Mouse (Mus musculus) embryonic fibroblast, embryonic 13.5 days (primary cell): ENCODE results near the gene Trpm5. TPM values are rescaled to one million over a fixed set of nuclear protein-coding genes. Genes with fewer than 3 reads are reported as not detected.

Experiments
- H3K27ac ChIP-seq: 2 replicates; pipeline ENCODE4 v1.5.1; 2012; ENCODE audit warnings: low read length, control low read depth, inconsistent platforms; ENCODE audit not compliant: insufficient read depth
- H3K4me1 ChIP-seq: 2 replicates; pipeline ENCODE4 v1.6.1; 2011; ENCODE audit warnings: low read length; ENCODE audit not compliant: control insufficient read depth, insufficient read depth
- H3K4me3 ChIP-seq: 2 replicates; pipeline ENCODE4 v1.5.1; 2011; ENCODE audit warnings: mild to moderate bottlenecking, control low read depth, low read length; ENCODE audit not compliant: insufficient read depth
- CTCF ChIP-seq: IDR thresholded peaks from 2 replicates; pipeline ENCODE4 v1.5.1; 2011; ENCODE audit warnings: mild to moderate bottlenecking, control low read depth, low read length, moderate library complexity, borderline replicate concordance; ENCODE audit not compliant: insufficient read depth
- POLR2A ChIP-seq: IDR thresholded peaks from 2 replicates; pipeline ENCODE4 v1.6.1; 2011; ENCODE audit warnings: low read depth, mild to moderate bottlenecking, control low read depth, low read length, moderate library complexity
- polyA plus RNA-seq: library from polyadenylated mRNA; stranded (reverse); fragments of >200 nt; gene quantifications from 2 replicates; pipeline ENCODE4 v1.2.4, GENCODE M21; 2011; ENCODE audit warnings: low read depth; ENCODE audit not compliant: missing spikeins, insufficient read length

Gene Trpm5
- polyA plus RNA-seq, 1 experiment: 0.47 TPM

DNA sequence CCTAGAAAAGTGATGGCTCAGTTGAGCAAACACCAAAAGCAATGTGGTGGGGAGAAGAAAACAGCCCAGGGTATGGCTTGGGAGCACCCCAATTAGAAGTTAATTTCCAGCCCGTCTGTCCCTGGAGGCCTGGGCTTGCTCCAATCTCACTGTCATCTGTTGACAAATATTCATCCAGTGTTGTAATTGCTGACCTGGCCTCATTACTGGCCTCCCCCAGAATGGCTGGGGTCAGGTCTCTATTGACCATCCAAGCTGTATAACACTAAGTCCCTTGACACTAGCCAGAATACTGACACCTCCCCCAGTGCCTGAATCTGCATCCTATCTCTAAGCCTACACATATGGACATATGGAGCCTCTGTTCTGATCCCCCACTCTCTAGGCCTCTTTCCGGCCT, 17.1 kb downstream of the Trpm5 start:
- no peak overlapping the region for H3K4me3 ChIP-seq
- no peak overlapping the region for H3K27ac ChIP-seq
- H3K4me1 ChIP-seq: no peaks in the 10 kb centered on the region
- no peak for TF ChIP-seq CTCF
- TF ChIP-seq POLR2A: no peak

GRCm38 (mm10) chr7:143075394-143075793, 19.0 kb downstream of the Trpm5 start:
- no peak overlapping the region for H3K4me3 ChIP-seq
- H3K4me1 ChIP-seq: peaks cover 4% of the 10 kb centered on the region
- H3K27ac ChIP-seq: no peak overlapping the region
- TF ChIP-seq CTCF: no peak
- TF ChIP-seq POLR2A: no peak

DNA sequence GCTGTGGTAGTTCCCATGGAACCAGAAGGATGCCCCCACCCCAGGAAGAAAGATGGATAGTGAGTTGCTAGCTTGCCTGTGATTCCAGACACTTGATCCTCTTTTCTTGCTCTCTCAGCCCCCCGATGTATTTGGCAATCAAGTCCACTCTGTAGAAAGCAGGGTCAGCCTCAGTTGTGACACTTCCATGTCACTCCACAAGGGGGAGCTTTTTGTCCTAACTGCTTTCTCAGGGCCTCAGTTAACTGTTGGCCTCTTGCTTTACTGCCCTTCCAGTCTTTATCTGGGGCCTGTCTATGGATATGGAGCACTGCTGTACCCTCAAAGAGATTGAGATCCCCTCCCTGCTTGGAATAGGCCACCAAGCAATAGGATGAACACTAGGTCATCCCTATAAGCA, 21.4 kb downstream of the Trpm5 start:
- peaks cover 7% of the 10 kb centered on the region for H3K4me1 ChIP-seq
- H3K27ac ChIP-seq: no peak overlapping the region
- no peak overlapping the region for H3K4me3 ChIP-seq
- TF ChIP-seq POLR2A (no peak), CTCF (no peak)

DNA sequence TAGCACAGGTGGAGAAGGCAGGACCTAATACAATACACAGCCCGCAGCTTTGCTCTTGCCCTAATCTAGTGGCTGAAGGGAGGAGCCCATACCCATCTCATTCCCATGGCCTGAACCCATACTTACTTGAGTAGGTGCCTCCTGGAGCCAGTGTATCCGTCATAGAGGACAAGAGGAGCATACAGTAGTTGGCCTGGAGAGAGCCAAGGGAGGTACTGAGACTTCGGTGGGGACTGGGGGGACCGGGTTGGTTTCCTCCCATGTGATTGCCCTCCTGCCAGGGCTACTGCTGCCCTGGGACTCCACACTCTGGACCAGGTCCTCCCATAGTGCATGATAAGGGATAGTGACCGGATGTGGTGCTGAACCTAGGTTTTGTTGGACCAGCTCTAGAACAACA, 21.8 kb downstream of the Trpm5 start:
- Histone ChIP-seq H3K4me1 (peaks cover 10% of the 10 kb centered on the region), H3K4me3 (no peak overlapping the region), H3K27ac (no peak overlapping the region)
- no peak for TF ChIP-seq CTCF
- TF ChIP-seq POLR2A: no peak

GRCm38 (mm10) chr7:143070506-143071070, 23.9 kb downstream of the Trpm5 start:
- no peak for TF ChIP-seq CTCF
- no peak for TF ChIP-seq POLR2A
- no peak overlapping the region for H3K27ac ChIP-seq
- peaks cover 10% of the 10 kb centered on the region for H3K4me1 ChIP-seq
- peak overlapping the region; percentile 80 for H3K4me3 ChIP-seq

DNA sequence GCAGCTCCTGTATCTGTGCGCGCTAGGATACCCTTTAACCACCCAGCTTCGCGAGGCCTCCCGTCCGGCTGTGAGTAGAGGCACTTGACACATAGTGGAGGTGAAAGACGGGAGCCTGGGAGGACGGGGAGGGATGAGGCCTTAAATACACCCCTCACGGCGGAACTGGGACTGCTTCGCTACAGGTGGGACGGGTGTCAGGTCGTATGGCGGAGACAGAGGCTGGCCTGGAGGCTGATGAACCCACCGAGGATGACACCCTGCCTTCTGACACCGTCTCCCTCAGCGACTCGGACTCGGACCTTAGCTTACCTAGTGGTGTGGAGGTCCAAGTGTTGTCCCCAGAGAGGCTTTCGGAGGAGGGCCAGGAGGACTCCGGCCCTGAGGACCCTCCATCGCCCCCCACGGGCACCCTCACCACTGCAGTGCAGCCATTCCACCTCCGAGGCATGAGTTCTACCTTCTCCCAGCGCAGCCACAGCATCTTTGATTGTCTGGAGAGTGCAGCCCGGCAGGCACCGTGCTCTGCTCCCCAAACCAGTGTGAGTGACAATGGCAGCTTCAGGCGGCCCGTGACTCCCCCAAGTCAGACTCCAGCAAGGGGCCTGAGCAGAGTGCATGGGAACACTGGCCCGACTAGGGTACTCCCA, 24.6 kb downstream of the Trpm5 start:
- no peak for TF ChIP-seq CTCF
- H3K4me1 ChIP-seq: peaks cover 10% of the 10 kb centered on the region
- peak overlapping the region; percentile 49 for H3K27ac ChIP-seq
- H3K4me3 ChIP-seq: peak overlapping the region; percentile 80

DNA sequence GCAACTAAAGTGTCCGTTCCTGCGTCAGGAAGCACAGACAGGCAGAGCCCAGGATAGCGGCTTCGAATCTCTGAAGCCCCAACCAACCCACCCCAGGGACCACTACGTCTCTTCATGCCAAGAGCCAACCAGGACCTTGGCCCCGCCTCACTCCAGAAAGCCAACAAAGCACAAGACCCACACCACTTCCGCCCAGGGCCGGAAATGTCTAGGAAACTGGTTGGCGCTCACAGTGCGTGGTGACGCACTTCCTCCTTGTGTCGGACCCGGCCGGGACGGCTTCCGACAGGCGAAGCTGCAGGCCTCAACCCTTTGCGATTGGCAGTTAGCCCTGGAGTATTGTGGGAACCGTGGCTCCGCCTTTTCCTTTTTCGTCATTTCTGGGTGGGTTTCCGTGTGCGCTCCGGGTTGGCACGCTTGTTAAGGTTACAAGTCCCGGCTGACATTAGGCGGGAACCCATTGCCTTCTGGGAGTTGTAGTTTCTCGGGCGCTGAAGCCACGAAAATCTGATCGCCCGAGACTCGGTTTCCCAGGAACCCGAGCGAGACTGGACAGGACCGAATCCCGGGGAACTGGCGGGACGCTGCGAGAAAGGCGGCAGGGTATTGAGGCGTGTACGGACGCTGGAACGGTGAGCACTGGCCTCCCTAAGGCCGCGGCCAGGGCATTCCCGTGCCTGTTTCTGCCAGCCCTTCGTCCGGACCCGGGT, 25.4 kb downstream of the Trpm5 start, which contains the start of gene Tssc4:
TSS of gene Tssc4 (plus strand) at position 368 of the 710 bp plus-strand sequence.
- Histone ChIP-seq H3K4me1 (peaks cover 10% of the 10 kb centered on the region), H3K4me3 (peak within 1 kb of the TSS; percentile 80), H3K27ac (peak within 1 kb of the TSS; percentile 60)
- no peak for TF ChIP-seq CTCF
- TF ChIP-seq POLR2A: peak; percentile 79

DNA sequence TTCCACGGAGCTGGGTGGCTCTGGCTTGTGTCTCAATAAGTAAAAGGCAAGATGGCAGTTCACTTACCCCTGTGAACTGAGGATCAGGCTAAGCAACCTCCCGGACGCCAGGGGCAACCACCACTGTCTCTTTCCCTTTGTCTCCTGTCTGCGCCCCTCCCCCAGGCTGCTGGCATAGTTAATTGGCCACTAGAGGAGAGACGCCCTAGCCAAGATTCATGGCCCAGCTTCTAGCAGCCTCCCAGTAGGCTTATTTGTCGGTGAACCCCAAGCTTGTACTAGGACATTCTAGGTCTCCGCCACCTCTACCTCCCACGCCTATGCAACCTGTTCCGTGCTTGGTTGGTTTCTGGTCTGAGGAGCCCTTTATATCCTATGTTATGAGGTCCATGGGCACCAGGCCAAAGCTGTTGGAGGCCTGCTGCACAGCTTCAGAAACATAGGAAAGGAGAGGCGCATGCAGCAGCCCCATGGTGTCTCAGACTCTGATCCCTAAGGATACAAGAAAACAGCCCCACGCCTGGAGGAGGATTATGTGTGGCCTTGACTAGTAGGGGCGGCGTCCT, 26.0 kb downstream of the Trpm5 start:
- H3K27ac ChIP-seq: peak overlapping the region; percentile 60
- TF ChIP-seq CTCF (no peak), POLR2A (no peak)
- peaks cover 10% of the 10 kb centered on the region for H3K4me1 ChIP-seq
- no peak overlapping the region for H3K4me3 ChIP-seq

DNA sequence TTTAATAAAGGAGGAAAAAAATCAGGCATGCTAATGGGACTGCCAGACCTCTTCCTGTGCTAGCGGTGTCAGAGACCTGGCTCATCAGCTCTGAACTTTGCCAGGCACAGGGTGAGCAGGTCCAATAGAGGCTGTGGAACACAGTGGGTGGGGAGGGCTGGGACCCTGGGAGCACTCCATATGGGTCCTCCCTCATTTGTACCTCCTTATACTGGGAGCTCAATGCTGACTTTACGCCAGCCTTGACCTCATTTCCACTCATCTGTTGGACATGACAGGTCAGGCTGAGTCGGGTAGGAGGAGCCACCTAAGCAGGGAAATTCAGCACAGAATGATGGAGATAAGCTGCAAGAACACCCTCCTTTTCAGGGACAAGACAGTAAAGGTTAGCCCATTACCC, 26.5 kb downstream of the Trpm5 start:
- no peak for TF ChIP-seq CTCF
- no peak for TF ChIP-seq POLR2A
- H3K4me3 ChIP-seq: no peak overlapping the region
- peak overlapping the region; percentile 60; the same call in 1 of the 2 replicates for H3K27ac ChIP-seq
- peaks cover 10% of the 10 kb centered on the region for H3K4me1 ChIP-seq

- Histone ChIP-seq H3K4me1 (peaks cover 12% of the 10 kb centered on the region), H3K4me3 (no peak overlapping the region), H3K27ac (no peak overlapping the region)
- TF ChIP-seq CTCF: no peak
- no peak for TF ChIP-seq POLR2A
These were observed 27.0 kb downstream of the Trpm5 start for GRCm38 (mm10) chr7:143067469-143067868.
